9 mouse cellular contexts compared by ENCODE assay signal in genomic region chr15:80950055-80950454, GRCm38 (mm10). TPM values are rescaled to one million over a fixed set of nuclear protein-coding genes. Genes with fewer than 3 reads are reported as not detected.
A peak's percentile ranks its signal among the peaks of the same experiment; 100 is the strongest.
DNase-seq lines count a peak whose midpoint lies in the region; ATAC-seq lines count a peak whose summit lies in the region.
"Had no signal": no experiment of that assay in that cellular context is flagged by ENCODE, and none has a peak within 500 bp of the region (broad histone marks: within the 10 kb centered on the region; RNA-seq: fewer than 3 reads in every experiment).

No protein-coding gene starts in this region.

- H3K4me3 ChIP-seq in heart, embryonic 10.5 days, result peak overlapping the region; percentile 92; the same call in 1 of the 2 replicates
- H3K4me3 ChIP-seq in lung, embryonic 16.5 days (ENCODE audit: low read length), result no peak overlapping the region
- 0 out of 2 replicates have a peak overlapping the region, but pooled peaks have one; percentile 86 for H3K4me3 ChIP-seq in forebrain, embryonic 13.5 days
- H3K4me3 ChIP-seq in midbrain, embryonic 15.5 days, result no peak overlapping the region

- no peaks in the 10 kb centered on the region for H3K27me3 ChIP-seq in heart, embryonic 10.5 days (ENCODE audit: insufficient read depth, poor library complexity, severe bottlenecking)
- no peaks in the 10 kb centered on the region for H3K27me3 ChIP-seq in lung, embryonic 16.5 days (ENCODE audit: control insufficient read depth, insufficient read depth, low read depth, low read length)
- H3K27me3 ChIP-seq in forebrain, embryonic 13.5 days, result no peaks in the 10 kb centered on the region
- no peaks in the 10 kb centered on the region for H3K27me3 ChIP-seq in midbrain, embryonic 15.5 days (replicated peaks)

- peak overlapping the region; percentile 82 for H3K4me2 ChIP-seq in lung, embryonic 16.5 days (ENCODE audit: low read depth, low read length)
- peak overlapping the region; percentile 78 for H3K4me2 ChIP-seq in forebrain, embryonic 13.5 days
- H3K4me2 ChIP-seq in midbrain, embryonic 15.5 days, result 0 out of 2 replicates have a peak overlapping the region, but pooled peaks have one; percentile 69

- peaks cover 13% of the 10 kb centered on the region for H3K4me1 ChIP-seq in heart, embryonic 10.5 days
- H3K4me1 ChIP-seq in lung, embryonic 16.5 days (replicated peaks; ENCODE audit: control insufficient read depth, insufficient read depth, low read length), result peaks cover 14% of the 10 kb centered on the region
- H3K4me1 ChIP-seq in forebrain, embryonic 13.5 days, result peaks cover 16% of the 10 kb centered on the region
- peaks cover 14% of the 10 kb centered on the region for H3K4me1 ChIP-seq in midbrain, embryonic 15.5 days

- no peak for ATAC-seq in lung, embryonic 16.5 days (ENCODE audit: low read depth)
- no peak for ATAC-seq in forebrain, embryonic 13.5 days
- ATAC-seq in midbrain, embryonic 15.5 days (replicated peaks), result no peak

- no peak for DNase-seq in heart, embryonic 10.5 days (ENCODE audit: low spot score)
- DNase-seq in heart, adult 9 months (ENCODE audit: low spot score in 2 of 2), result no peak
- DNase-seq in lung, adult 18-20 months, result no peak
- no peak for DNase-seq in thymus, postnatal 10 days (ENCODE audit: low spot score in 2 of 2)
- DNase-seq in adrenal gland, postnatal 36 days, result no peak
- DNase-seq: cerebellum, postnatal 10 days had no signal

- H3K27ac ChIP-seq in heart, embryonic 10.5 days, result no peak overlapping the region
- no peak overlapping the region for H3K27ac ChIP-seq in lung, embryonic 16.5 days (ENCODE audit: low read length)
- H3K27ac ChIP-seq in forebrain, embryonic 13.5 days, result no peak overlapping the region
- no peak overlapping the region for H3K27ac ChIP-seq in midbrain, embryonic 15.5 days

- no peaks in the 10 kb centered on the region for H3K9me3 ChIP-seq in heart, embryonic 10.5 days
- H3K9me3 ChIP-seq in lung, embryonic 16.5 days (ENCODE audit: control insufficient read depth, low read length), result no peaks in the 10 kb centered on the region
- no peaks in the 10 kb centered on the region for H3K9me3 ChIP-seq in forebrain, embryonic 13.5 days (replicated peaks)
- no peaks in the 10 kb centered on the region for H3K9me3 ChIP-seq in midbrain, embryonic 15.5 days

- no peak overlapping the region for H3K9ac ChIP-seq in lung, embryonic 16.5 days (ENCODE audit: low read length)
- H3K9ac ChIP-seq in forebrain, embryonic 13.5 days, result peak overlapping the region; percentile 82
- H3K9ac ChIP-seq in midbrain, embryonic 15.5 days, result no peak overlapping the region

- H3K36me3 ChIP-seq in heart, embryonic 10.5 days, result peaks cover 39% of the 10 kb centered on the region
- H3K36me3 ChIP-seq in lung, embryonic 16.5 days (ENCODE audit: control insufficient read depth, insufficient read depth, low read length), result peaks cover 17% of the 10 kb centered on the region
- peaks cover 39% of the 10 kb centered on the region for H3K36me3 ChIP-seq in forebrain, embryonic 13.5 days (ENCODE audit: poor library complexity, severe bottlenecking)
- H3K36me3 ChIP-seq in midbrain, embryonic 15.5 days (replicated peaks), result peaks cover 15% of the 10 kb centered on the region

- 91% methylated on average over 7 of the region's 7 CpGs for WGBS in heart, embryonic 10.5 days
- WGBS in lung, embryonic 16.5 days, result 80% methylated on average over 7 of the region's 7 CpGs
- WGBS in forebrain, embryonic 13.5 days, result 89% methylated on average over 7 of the region's 7 CpGs
- WGBS in midbrain, embryonic 15.5 days, result 94% methylated on average over 7 of the region's 7 CpGs

RNA-seq across cellular contexts. Expression of gene Adsl, which starts 1.8 kb away (rescaled TPM):
- polyA plus RNA-seq in heart, embryonic 10.5 days (2016; fragmentation: Nextera tagmentation; extraction: Ambion mirVana), result 220 and 222 TPM in 2 replicates
- polyA plus RNA-seq in lung, embryonic 16.5 days (2015; fragmentation: Nextera tagmentation; extraction: Ambion mirVana), result 133 and 135 TPM in 2 replicates
- 123 and 134 TPM in 2 replicates for polyA plus RNA-seq in forebrain, embryonic 13.5 days (2015; fragmentation: Nextera tagmentation; extraction: Ambion mirVana)
- polyA plus RNA-seq in midbrain, embryonic 15.5 days (2015; fragmentation: Nextera tagmentation; extraction: Ambion mirVana), result 98.7 and 104 TPM in 2 replicates
- 10 to 100 TPM; 39.9 to 42.4 TPM for total RNA-seq in adrenal gland, postnatal 36 days (2021)

RNA-seq across cellular contexts. Expression of gene Sgsm3, which starts 27.5 kb away (rescaled TPM):
- 23.7 and 26.4 TPM in 2 replicates for polyA plus RNA-seq in heart, embryonic 10.5 days (2016; fragmentation: Nextera tagmentation; extraction: Ambion mirVana)
- 45.9 and 46.2 TPM in 2 replicates for polyA plus RNA-seq in lung, embryonic 16.5 days (2015; fragmentation: Nextera tagmentation; extraction: Ambion mirVana)
- polyA plus RNA-seq in forebrain, embryonic 13.5 days (2015; fragmentation: Nextera tagmentation; extraction: Ambion mirVana), result 39.2 and 42.5 TPM in 2 replicates
- polyA plus RNA-seq in midbrain, embryonic 15.5 days (2015; fragmentation: Nextera tagmentation; extraction: Ambion mirVana), result 82.5 and 82.6 TPM in 2 replicates
- 10 to 100 TPM; 15.9 to 23.8 TPM for total RNA-seq in adrenal gland, postnatal 36 days (2021)

Comparison
In these comparisons a context has a peak if more than half of its experiments do, and no peak if none do; other contexts are left out.
1. H3K4me3 ChIP-seq: peak in heart, embryonic 10.5 days (single experiment) and forebrain, embryonic 13.5 days (single experiment); none in lung, embryonic 16.5 days (single experiment) and midbrain, embryonic 15.5 days (single experiment).
2. Peak in every context shown above with its lines, with median percentiles within 50 percentile points of each other: H3K4me2 ChIP-seq.